Mouse (Mus musculus): Measurements from ENCODE around the gene Tnip2. TPM values are rescaled to one million over a fixed set of nuclear protein-coding genes. Genes with fewer than 3 reads are reported as not detected.

Tnip2 gene
- 4.3 TPM in 2 replicates for polyA plus RNA-seq (2014; fragmentation: Nextera tagmentation; extraction: Ambion mirVana)

DNA sequence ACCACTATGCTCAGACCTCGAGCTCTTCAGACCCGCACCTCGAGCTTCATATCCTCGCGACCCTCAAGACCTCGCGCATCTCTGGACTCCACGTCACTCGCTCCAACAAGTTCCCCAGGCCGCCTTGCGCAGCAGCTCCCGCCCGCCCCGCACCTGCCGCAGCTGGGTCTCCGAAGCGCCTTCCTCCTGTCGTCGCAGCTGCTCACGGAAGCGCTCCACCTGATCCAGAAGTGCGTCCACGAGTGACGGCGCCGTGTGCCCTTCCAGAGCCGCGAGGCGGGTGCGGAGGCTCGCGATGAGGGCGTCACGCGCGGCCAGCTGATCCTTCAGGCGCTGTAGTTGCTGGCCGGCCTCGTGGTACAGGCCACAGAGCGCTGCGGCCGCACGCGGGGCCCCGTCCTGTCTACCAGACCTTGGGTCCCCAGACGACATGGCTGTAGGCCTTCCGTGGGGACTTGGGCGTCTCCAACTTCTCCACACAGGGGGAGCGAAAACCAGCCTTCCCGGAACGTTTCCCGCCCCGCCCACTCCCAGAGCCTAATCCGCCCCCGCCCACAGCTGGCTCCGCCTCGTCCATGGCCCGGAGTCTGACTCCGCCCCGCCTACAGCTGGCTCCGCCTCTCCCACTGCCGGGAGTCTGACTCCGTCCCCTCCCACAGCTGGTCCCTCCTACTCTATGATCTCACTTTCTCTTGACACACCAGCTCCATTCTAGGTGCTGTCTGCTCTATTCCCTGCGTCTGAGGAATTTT, at the start of gene Tnip2:
Tnip2 (minus strand) TSS at position 526 of the 752 bp plus-strand sequence.
- peak; percentile 94 for ATAC-seq (ENCODE audit: low FRiP score)
- peak; percentile 95 for DNase-seq (ENCODE audit: low spot score)
- under 1% methylated on average over 64 of the region's 64 CpGs for WGBS
- Histone ChIP-seq H3K27me3 (ENCODE audit: control insufficient read depth, insufficient read depth, low read length) (peaks cover 11% of the 10 kb centered on the region), H3K9me3 (ENCODE audit: control insufficient read depth, low read length) (no peaks in the 10 kb centered on the region), H3K4me3 (ENCODE audit: low read depth, low read length) (peak within 1 kb of the TSS; percentile 51), H3K27ac (ENCODE audit: low read depth, low read length) (no peak within 1 kb of the TSS), H3K4me2 (replicated peaks; ENCODE audit: low read depth, low read length) (peak within 1 kb of the TSS; percentile 98), H3K4me1 (replicated peaks; ENCODE audit: control insufficient read depth, insufficient read depth, low read length) (no peaks in the 10 kb centered on the region), H3K36me3 (ENCODE audit: control insufficient read depth, insufficient read depth, low read length) (no peaks in the 10 kb centered on the region), H3K9ac (ENCODE audit: low read depth, low read length) (peak within 1 kb of the TSS; percentile 59)

DNA sequence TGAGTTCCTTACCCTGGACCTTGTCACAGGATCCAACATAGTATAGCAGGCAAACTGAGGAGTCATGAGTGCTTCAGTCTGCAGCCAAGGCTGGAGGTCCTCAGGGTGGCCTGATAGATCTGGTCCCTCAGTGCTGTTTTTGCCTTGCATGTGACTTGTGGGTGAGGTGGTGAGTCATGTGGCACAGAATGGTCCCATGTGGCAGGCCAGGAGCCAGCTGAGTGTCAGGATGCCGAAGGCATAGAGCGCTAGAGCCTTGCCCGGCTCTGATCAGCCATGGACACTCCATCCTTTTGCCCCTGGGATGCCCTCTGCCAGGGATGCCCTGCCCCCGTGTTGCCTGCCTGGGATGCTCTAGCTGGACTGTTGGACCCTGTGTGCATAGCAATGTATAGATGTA, 38.0 kb upstream of the Tnip2 start:
- Histone ChIP-seq H3K27me3 (ENCODE audit: control insufficient read depth, insufficient read depth, low read length) (no peaks in the 10 kb centered on the region), H3K36me3 (ENCODE audit: control insufficient read depth, insufficient read depth, low read length) (peaks cover 4% of the 10 kb centered on the region; the same call in 1 of the 2 replicates), H3K4me2 (replicated peaks; ENCODE audit: low read depth, low read length) (no peak overlapping the region), H3K27ac (ENCODE audit: low read depth, low read length) (no peak overlapping the region), H3K9me3 (ENCODE audit: control insufficient read depth, low read length) (no peaks in the 10 kb centered on the region), H3K4me1 (replicated peaks; ENCODE audit: control insufficient read depth, insufficient read depth, low read length) (0 out of 2 replicates have a peak, but pooled peaks cover 2% of the 10 kb centered on the region), H3K9ac (ENCODE audit: low read depth, low read length) (no peak overlapping the region), H3K4me3 (ENCODE audit: low read depth, low read length) (no peak overlapping the region)
- WGBS, result 95% methylated on average over 4 of the region's 4 CpGs
- DNase-seq (ENCODE audit: low spot score) (no peak), ATAC-seq (ENCODE audit: low FRiP score) (no peak)

DNA sequence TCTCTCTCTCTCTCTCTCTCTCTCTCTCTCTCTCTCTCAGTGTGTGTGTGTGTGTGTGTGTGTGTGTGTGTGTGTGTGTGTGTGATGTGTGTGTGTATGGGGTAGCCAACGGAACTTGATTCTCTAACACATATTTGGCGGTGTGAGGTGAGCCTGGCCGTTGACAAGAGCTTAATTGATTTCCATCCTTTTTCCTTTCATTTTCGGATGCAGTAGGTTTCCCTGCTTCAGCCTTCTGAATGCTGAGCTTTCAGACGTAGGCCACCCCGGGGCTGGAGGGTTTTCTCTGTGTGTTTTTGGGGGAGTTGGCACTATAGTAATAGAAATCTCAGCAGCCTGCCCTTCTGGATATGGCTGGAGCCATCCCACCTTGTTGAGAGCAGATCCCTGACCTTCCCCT, 36.5 kb upstream of the Tnip2 start:
- 29% methylated on average over 6 of the region's 6 CpGs for WGBS

DNA sequence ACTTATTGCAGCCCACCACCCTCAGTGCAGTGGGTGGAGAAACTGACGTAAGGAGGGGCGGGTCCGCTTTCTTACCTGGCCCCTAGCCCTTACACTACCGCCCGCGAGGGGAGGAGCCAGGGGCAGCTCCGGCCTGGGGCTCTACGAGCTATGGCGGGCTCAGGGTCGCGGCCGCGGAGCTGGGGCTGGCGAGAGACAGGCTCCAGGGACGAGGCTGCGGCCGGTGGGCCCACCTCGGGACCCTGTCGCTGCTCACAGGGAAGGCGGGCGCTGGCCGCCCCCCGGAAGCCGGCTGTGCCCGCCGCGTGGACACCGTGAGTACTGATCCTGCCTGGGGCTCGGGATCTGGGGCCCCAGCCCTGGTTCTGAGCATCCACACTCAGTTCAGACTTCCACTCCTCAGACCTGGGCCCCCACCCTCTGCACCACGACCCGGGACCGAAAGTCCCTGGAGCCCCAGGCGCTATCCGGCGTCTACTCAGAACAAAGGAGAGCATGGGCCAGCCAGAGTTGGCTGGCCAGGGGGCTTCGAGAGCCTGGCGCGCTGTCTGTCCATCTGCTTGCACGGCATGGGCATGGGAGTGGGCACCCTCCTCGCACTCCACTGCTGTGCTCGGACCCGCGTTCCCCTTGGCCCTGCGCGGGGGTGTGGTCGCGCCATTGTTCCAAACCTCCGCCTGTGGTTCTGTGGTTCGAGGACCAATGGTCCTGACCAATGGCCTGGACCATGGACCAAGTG, 35.9 kb upstream of the Tnip2 start:
- H3K36me3 ChIP-seq (ENCODE audit: control insufficient read depth, insufficient read depth, low read length), result peaks cover 2% of the 10 kb centered on the region; the same call in 1 of the 2 replicates
- DNase-seq (ENCODE audit: low spot score) (peak; percentile 80), ATAC-seq (ENCODE audit: low FRiP score) (peak; percentile 88)
- H3K27me3 ChIP-seq (ENCODE audit: control insufficient read depth, insufficient read depth, low read length), result no peaks in the 10 kb centered on the region
- under 1% methylated on average over 48 of the region's 49 CpGs for WGBS
- no peaks in the 10 kb centered on the region for H3K9me3 ChIP-seq (ENCODE audit: control insufficient read depth, low read length)
- H3K4me3 ChIP-seq (ENCODE audit: low read depth, low read length), result peak overlapping the region; percentile 84
- peak overlapping the region; percentile 62 for H3K27ac ChIP-seq (ENCODE audit: low read depth, low read length)
- H3K4me1 ChIP-seq (replicated peaks; ENCODE audit: control insufficient read depth, insufficient read depth, low read length), result 0 out of 2 replicates have a peak, but pooled peaks cover 2% of the 10 kb centered on the region
- H3K9ac ChIP-seq (ENCODE audit: low read depth, low read length), result peak overlapping the region; percentile 99
- H3K4me2 ChIP-seq (replicated peaks; ENCODE audit: low read depth, low read length), result peak overlapping the region; percentile 46

More for the DNA sequence above, 36.5 kb upstream of the Tnip2 start:
- Histone ChIP-seq H3K36me3 (ENCODE audit: control insufficient read depth, insufficient read depth, low read length) (peaks cover 2% of the 10 kb centered on the region; the same call in 1 of the 2 replicates), H3K4me3 (ENCODE audit: low read depth, low read length) (peak overlapping the region; percentile 84), H3K9ac (ENCODE audit: low read depth, low read length) (peak overlapping the region; percentile 99), H3K9me3 (ENCODE audit: control insufficient read depth, low read length) (no peaks in the 10 kb centered on the region), H3K27ac (ENCODE audit: low read depth, low read length) (no peak overlapping the region), H3K4me2 (replicated peaks; ENCODE audit: low read depth, low read length) (peak overlapping the region; percentile 46), H3K4me1 (replicated peaks; ENCODE audit: control insufficient read depth, insufficient read depth, low read length) (0 out of 2 replicates have a peak, but pooled peaks cover 2% of the 10 kb centered on the region), H3K27me3 (ENCODE audit: control insufficient read depth, insufficient read depth, low read length) (no peaks in the 10 kb centered on the region)
- DNase-seq (ENCODE audit: low spot score) (peak; percentile 32), ATAC-seq (ENCODE audit: low FRiP score) (no peak)

DNA sequence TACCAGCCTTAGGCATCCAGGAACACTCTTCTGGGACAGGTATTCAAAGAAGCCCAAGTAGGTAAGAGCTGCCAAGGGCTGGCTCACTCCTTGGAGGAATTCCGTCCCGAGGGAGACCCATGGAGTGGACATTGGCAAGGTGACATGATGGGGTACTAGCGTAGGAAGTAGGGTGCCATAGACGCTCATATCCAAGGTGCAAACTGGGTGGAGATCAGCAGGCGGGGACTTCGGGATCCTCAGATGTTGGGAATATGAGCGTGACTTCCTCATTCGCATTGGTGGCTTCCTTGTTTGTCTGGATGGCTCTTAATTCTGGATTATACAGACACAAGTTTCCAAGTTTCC, 35.3 kb upstream of the Tnip2 start:
- WGBS, result 25% methylated on average over 8 of the region's 8 CpGs

DNA sequence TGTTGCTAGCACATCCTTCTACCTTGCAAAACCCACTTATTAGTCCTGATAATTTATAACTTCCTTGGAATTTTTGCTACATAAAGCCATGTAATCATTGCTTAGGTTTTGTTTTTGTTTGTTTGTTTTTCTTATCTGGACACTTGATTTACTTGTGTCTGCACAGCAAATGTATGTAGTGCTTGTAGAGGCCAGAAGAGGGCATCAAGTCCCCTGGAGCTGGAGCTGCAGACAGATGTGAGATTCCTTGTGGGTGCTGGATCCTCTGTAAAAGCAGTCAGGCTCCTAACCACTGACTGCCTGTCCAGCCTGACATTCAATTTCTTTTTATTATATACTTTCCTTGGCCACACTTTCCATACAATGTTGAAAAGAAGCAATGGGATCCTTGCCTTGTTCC, 33.6 kb upstream of the Tnip2 start:
- H3K9ac ChIP-seq (ENCODE audit: low read depth, low read length), result no peak overlapping the region
- DNase-seq (ENCODE audit: low spot score) (peak; percentile 37), ATAC-seq (ENCODE audit: low FRiP score) (no peak)
- H3K27me3 ChIP-seq (ENCODE audit: control insufficient read depth, insufficient read depth, low read length), result no peaks in the 10 kb centered on the region
- peaks cover 2% of the 10 kb centered on the region; the same call in 1 of the 2 replicates for H3K36me3 ChIP-seq (ENCODE audit: control insufficient read depth, insufficient read depth, low read length)
- no peaks in the 10 kb centered on the region for H3K9me3 ChIP-seq (ENCODE audit: control insufficient read depth, low read length)
- H3K27ac ChIP-seq (ENCODE audit: low read depth, low read length), result no peak overlapping the region
- H3K4me2 ChIP-seq (replicated peaks; ENCODE audit: low read depth, low read length), result no peak overlapping the region
- no peak overlapping the region for H3K4me3 ChIP-seq (ENCODE audit: low read depth, low read length)
- H3K4me1 ChIP-seq (replicated peaks; ENCODE audit: control insufficient read depth, insufficient read depth, low read length), result 0 out of 2 replicates have a peak, but pooled peaks cover 2% of the 10 kb centered on the region

More for the DNA sequence above, 35.3 kb upstream of the Tnip2 start:
- peak; percentile 34; the same call in 1 of the 2 replicates for ATAC-seq (ENCODE audit: low FRiP score)
- peak overlapping the region; percentile 46 for H3K4me2 ChIP-seq (replicated peaks; ENCODE audit: low read depth, low read length)
- 0 out of 2 replicates have a peak, but pooled peaks cover 2% of the 10 kb centered on the region for H3K4me1 ChIP-seq (replicated peaks; ENCODE audit: control insufficient read depth, insufficient read depth, low read length)
- no peak for DNase-seq (ENCODE audit: low spot score)
- peaks cover 2% of the 10 kb centered on the region; the same call in 1 of the 2 replicates for H3K36me3 ChIP-seq (ENCODE audit: control insufficient read depth, insufficient read depth, low read length)
- peak overlapping the region; percentile 84 for H3K4me3 ChIP-seq (ENCODE audit: low read depth, low read length)
- no peak overlapping the region for H3K27ac ChIP-seq (ENCODE audit: low read depth, low read length)
- H3K27me3 ChIP-seq (ENCODE audit: control insufficient read depth, insufficient read depth, low read length), result no peaks in the 10 kb centered on the region
- no peaks in the 10 kb centered on the region for H3K9me3 ChIP-seq (ENCODE audit: control insufficient read depth, low read length)
- peak overlapping the region; percentile 99 for H3K9ac ChIP-seq (ENCODE audit: low read depth, low read length)

DNA sequence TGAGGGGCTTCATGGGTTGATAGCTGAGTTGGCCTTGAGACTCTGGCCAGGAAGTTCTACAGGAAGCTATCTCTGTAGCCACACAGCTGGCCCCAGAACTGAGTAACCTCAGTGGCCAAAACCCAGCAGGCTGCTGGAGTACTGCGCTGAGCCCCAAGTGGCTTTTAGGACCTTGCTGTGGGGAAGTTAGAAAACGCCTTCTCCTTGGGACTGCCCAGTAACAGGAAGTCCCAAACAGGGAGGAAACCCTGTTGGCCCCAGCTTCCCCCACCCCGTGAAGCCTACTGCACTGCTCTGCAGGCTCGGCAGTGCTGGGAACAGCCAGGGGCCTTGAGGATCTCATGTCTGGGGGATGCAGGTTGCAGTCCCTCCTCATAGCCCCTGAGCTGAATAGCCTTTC, 29.3 kb upstream of the Tnip2 start:
- ATAC-seq (ENCODE audit: low FRiP score), result no peak

DNA sequence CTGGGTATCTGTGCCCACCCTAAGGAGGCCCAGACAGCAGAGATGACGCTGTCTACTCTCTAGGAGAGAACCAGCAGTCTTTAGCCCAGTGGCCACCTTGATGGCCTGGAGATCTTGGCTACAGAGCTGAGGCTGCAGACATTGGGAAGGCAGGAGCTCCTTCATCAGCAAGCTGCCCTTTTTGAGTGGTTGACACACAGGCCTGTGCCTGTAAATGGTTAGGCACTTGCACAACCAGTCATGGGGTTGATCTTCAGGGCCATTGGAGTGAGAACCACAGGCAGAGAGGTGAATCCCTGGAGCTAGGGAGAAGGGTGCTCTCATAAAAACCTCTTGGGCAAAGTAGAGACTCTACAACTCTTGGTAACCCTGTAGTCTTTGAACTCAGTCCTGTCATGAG, 28.4 kb upstream of the Tnip2 start:
- Histone ChIP-seq H3K27me3 (ENCODE audit: control insufficient read depth, insufficient read depth, low read length) (no peaks in the 10 kb centered on the region), H3K36me3 (ENCODE audit: control insufficient read depth, insufficient read depth, low read length) (no peaks in the 10 kb centered on the region), H3K4me2 (replicated peaks; ENCODE audit: low read depth, low read length) (no peak overlapping the region), H3K27ac (ENCODE audit: low read depth, low read length) (no peak overlapping the region), H3K4me1 (replicated peaks; ENCODE audit: control insufficient read depth, insufficient read depth, low read length) (no peaks in the 10 kb centered on the region), H3K9ac (ENCODE audit: low read depth, low read length) (no peak overlapping the region), H3K4me3 (ENCODE audit: low read depth, low read length) (no peak overlapping the region), H3K9me3 (ENCODE audit: control insufficient read depth, low read length) (no peaks in the 10 kb centered on the region)
- no peak for ATAC-seq (ENCODE audit: low FRiP score)
- 85% methylated on average over 1 of the region's 1 CpGs for WGBS
- no peak for DNase-seq (ENCODE audit: low spot score)

More for the DNA sequence above, 29.3 kb upstream of the Tnip2 start:
- Histone ChIP-seq H3K4me1 (replicated peaks; ENCODE audit: control insufficient read depth, insufficient read depth, low read length) (no peaks in the 10 kb centered on the region), H3K4me2 (replicated peaks; ENCODE audit: low read depth, low read length) (no peak overlapping the region), H3K27ac (ENCODE audit: low read depth, low read length) (no peak overlapping the region), H3K4me3 (ENCODE audit: low read depth, low read length) (no peak overlapping the region), H3K27me3 (ENCODE audit: control insufficient read depth, insufficient read depth, low read length) (no peaks in the 10 kb centered on the region), H3K9me3 (ENCODE audit: control insufficient read depth, low read length) (no peaks in the 10 kb centered on the region), H3K36me3 (ENCODE audit: control insufficient read depth, insufficient read depth, low read length) (no peaks in the 10 kb centered on the region), H3K9ac (ENCODE audit: low read depth, low read length) (no peak overlapping the region)
- WGBS, result 71% methylated on average over 4 of the region's 4 CpGs
- DNase-seq (ENCODE audit: low spot score), result no peak

All from hindbrain, embryonic 11.5 days (tissue).